Mouse (Mus musculus): ENCODE results near the gene 1700022I11Rik.

The 1700022I11Rik gene

GRCm38 (mm10) chr4:42969304-42969703 is at the start of gene 1700022I11Rik:
TSS of gene 1700022I11Rik (plus strand) at chr4:42969604.
- no peak for DNase-seq (ENCODE audit: low spot score)

GRCm38 (mm10) chr4:42920726-42921125 is 48.7 kb upstream of the 1700022I11Rik start:
- no peak for DNase-seq (ENCODE audit: low spot score)

- DNase-seq (ENCODE audit: low spot score) = no peak
These were observed 47.9 kb upstream of the 1700022I11Rik start for GRCm38 (mm10) chr4:42921536-42921935.

- DNase-seq (ENCODE audit: low spot score) = no peak
These were observed 47.3 kb upstream of the 1700022I11Rik start for GRCm38 (mm10) chr4:42922056-42922455.

- DNase-seq (ENCODE audit: low spot score) = no peak
These were observed 46.9 kb upstream of the 1700022I11Rik start for GRCm38 (mm10) chr4:42922461-42922860.

GRCm38 (mm10) chr4:42924095-42924710 is 45.2 kb upstream of the 1700022I11Rik start:
- DNase-seq (ENCODE audit: low spot score) = no peak

- no peak for DNase-seq (ENCODE audit: low spot score)
These were observed 41.2 kb upstream of the 1700022I11Rik start for GRCm38 (mm10) chr4:42928209-42928608.

GRCm38 (mm10) chr4:42928952-42929351 is 40.5 kb upstream of the 1700022I11Rik start:
- DNase-seq (ENCODE audit: low spot score) = no peak

- DNase-seq (ENCODE audit: low spot score) = no peak
These were observed 37.0 kb upstream of the 1700022I11Rik start for GRCm38 (mm10) chr4:42932229-42932969.

- peak; percentile 17 for DNase-seq (ENCODE audit: low spot score)
These were observed 35.8 kb upstream of the 1700022I11Rik start for GRCm38 (mm10) chr4:42933630-42934029.

GRCm38 (mm10) chr4:42941396-42941795 is 28.0 kb upstream of the 1700022I11Rik start:
- no peak for DNase-seq (ENCODE audit: low spot score)

GRCm38 (mm10) chr4:42943341-42943740 is 26.1 kb upstream of the 1700022I11Rik start:
- DNase-seq (ENCODE audit: low spot score) = no peak

- no peak for DNase-seq (ENCODE audit: low spot score)
These were observed 25.2 kb upstream of the 1700022I11Rik start for GRCm38 (mm10) chr4:42944185-42944584.

GRCm38 (mm10) chr4:42945043-42945442 is 24.4 kb upstream of the 1700022I11Rik start:
- peak; percentile 47 for DNase-seq (ENCODE audit: low spot score)

- DNase-seq (ENCODE audit: low spot score) = no peak
These were observed 24.0 kb upstream of the 1700022I11Rik start for GRCm38 (mm10) chr4:42945445-42945844.

GRCm38 (mm10) chr4:42945952-42946351 is 23.5 kb upstream of the 1700022I11Rik start:
- DNase-seq (ENCODE audit: low spot score) = no peak

GRCm38 (mm10) chr4:42946733-42947290 is 22.6 kb upstream of the 1700022I11Rik start:
- no peak for DNase-seq (ENCODE audit: low spot score)

- DNase-seq (ENCODE audit: low spot score) = no peak
These were observed 20.9 kb upstream of the 1700022I11Rik start for GRCm38 (mm10) chr4:42948527-42948926.

- no peak for DNase-seq (ENCODE audit: low spot score)
These were observed 20.2 kb upstream of the 1700022I11Rik start for GRCm38 (mm10) chr4:42949051-42949675.

GRCm38 (mm10) chr4:42949676-42950051 is 19.7 kb upstream of the 1700022I11Rik start, which contains the start of gene Dnajb5:
TSS of gene Dnajb5 (plus strand) at chr4:42949814.
- DNase-seq (ENCODE audit: low spot score) = peak; percentile 94

GRCm38 (mm10) chr4:42950065-42950558 is 19.3 kb upstream of the 1700022I11Rik start:
- DNase-seq (ENCODE audit: low spot score) = peak; percentile 80

Data from yolk sac, embryonic 10.5 days (tissue).